Mouse (Mus musculus): ENCODE measurements around the gene Rsph1.

Rsph1 gene

DNA sequence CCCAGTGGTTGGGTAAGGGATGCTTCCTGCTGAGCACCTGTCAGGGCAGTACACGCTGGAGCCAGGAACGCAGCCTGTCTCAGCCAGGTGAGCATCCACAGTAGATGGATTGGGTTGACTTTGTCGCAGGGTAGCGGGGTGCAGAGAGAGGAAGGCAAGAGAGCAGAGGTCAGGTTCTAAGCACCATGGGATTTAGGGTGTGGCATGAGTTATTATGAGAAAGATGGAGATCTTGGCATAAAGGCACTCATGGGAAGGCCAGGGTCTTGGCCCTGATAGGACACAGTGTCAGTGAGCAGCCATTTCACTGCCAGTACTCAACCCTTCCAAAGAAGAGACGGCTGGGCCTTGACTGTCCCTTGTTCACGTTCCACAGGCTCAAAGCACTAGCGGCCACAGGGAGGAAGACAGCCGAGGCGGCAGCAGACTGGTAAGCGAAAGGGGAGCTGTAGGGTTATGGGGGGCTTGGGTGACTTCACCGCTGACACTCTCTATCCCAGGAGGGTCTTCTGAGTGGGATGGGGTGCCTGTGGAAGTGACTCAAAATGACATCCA is 67.7 kb downstream of the Rsph1 start:
- ATAC-seq (ENCODE audit: low TSS enrichment) = no peak

DNA sequence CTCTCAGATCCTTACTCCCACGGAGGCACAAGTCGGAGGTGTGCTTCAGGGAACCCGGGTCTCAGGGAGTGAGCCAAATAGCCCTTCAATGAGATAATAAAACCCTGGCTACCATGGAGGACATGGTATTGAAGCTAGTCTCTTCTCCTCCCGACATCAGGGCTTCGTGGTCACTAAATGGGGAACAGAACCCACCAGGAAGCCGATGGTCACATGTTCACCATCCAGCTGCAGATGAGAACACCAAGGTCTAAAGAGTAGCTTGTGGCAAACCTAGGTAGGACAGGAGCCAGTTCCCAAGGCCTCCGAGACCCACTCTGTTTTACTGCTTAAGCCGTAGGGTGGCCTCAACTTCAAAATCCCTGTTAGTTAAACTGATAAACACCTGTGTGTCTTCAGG is 68.5 kb downstream of the Rsph1 start:
- no peak for ATAC-seq (ENCODE audit: low TSS enrichment)

DNA sequence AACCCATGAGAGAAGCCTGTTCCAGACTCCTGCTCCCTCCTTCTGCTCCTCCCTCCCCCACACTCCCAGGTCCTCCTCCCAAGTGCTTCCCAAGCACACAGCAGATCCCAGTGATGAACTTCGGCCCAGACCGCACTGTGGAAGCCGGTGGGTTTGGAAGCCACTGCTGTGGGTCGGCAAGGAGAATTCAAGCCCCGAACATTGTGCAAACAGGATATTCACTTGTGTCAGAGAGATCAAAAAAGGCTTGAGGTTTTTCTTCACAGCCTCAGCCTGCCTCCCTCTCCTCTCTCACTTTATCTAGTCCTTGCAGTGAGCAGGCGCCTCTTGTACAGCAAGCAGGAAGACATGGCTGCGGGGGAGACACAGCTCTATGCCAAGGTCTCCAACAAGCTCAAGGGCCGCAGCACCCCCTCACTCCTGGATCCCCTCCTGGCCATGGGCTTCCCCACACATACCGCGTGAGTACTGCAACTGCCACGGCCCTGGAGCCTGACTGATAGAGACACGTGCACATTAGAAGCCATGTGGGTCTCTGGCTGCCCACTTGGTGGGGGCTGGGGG is 69.3 kb downstream of the Rsph1 start, which contains the start of gene Ubash3a:
Ubash3a (plus strand) TSS at position 103 of the 564 bp plus-strand sequence.
- no peak for ATAC-seq (ENCODE audit: low TSS enrichment)

Data from frontal cortex, adult (tissue).